Mouse (Mus musculus): ENCODE measurements around the gene Trmo.

The Trmo gene

GRCm38 (mm10) chr4:46389013-46389611 lies at the start of gene Trmo:
Gene Trmo, minus strand, starts transcription at chr4:46389437.
- WGBS = under 1% methylated on average over 56 of the region's 56 CpGs

- WGBS = 91% methylated on average over 12 of the region's 12 CpGs
Observed at GRCm38 (mm10) chr4:46432339-46433036, 43.3 kb upstream of the Trmo start.

GRCm38 (mm10) chr4:46428903-46429499 lies 39.8 kb upstream of the Trmo start:
- WGBS = 45% methylated on average over 10 of the region's 10 CpGs

- 84% methylated on average over 8 of the region's 8 CpGs for WGBS
Observed at GRCm38 (mm10) chr4:46422625-46423024, 33.4 kb upstream of the Trmo start.

- WGBS = 54% methylated on average over 9 of the region's 9 CpGs
Observed at GRCm38 (mm10) chr4:46418851-46419250, 29.6 kb upstream of the Trmo start.

GRCm38 (mm10) chr4:46417491-46417890 lies 28.3 kb upstream of the Trmo start:
- 76% methylated on average over 3 of the region's 3 CpGs for WGBS

GRCm38 (mm10) chr4:46413406-46413805 lies 24.2 kb upstream of the Trmo start, which contains the start of gene Hemgn:
Gene Hemgn, minus strand, starts transcription at chr4:46413506.
- WGBS = 81% methylated on average over 7 of the region's 7 CpGs

GRCm38 (mm10) chr4:46412113-46412512 lies 22.9 kb upstream of the Trmo start:
- 76% methylated on average over 1 of the region's 1 CpGs for WGBS

- 78% methylated on average over 6 of the region's 6 CpGs for WGBS
Observed at GRCm38 (mm10) chr4:46411489-46411888, 22.3 kb upstream of the Trmo start.

GRCm38 (mm10) chr4:46410677-46411076 lies 21.4 kb upstream of the Trmo start:
- 96% methylated on average over 5 of the region's 5 CpGs for WGBS

- WGBS = 94% methylated on average over 8 of the region's 8 CpGs
Observed at GRCm38 (mm10) chr4:46406966-46407703, 17.9 kb upstream of the Trmo start.

- WGBS = 83% methylated on average over 6 of the region's 6 CpGs
Observed at GRCm38 (mm10) chr4:46404042-46404795, 15.0 kb upstream of the Trmo start.

- 81% methylated on average over 4 of the region's 4 CpGs for WGBS
Observed at GRCm38 (mm10) chr4:46398839-46399238, 9.6 kb upstream of the Trmo start.

GRCm38 (mm10) chr4:46395736-46396135 lies 6.5 kb upstream of the Trmo start:
- 38% methylated on average over 5 of the region's 5 CpGs for WGBS

GRCm38 (mm10) chr4:46394388-46394787 lies 5.2 kb upstream of the Trmo start:
- 86% methylated on average over 2 of the region's 2 CpGs for WGBS

- WGBS = 23% methylated on average over 9 of the region's 9 CpGs
Observed at GRCm38 (mm10) chr4:46390390-46390970, 1.2 kb upstream of the Trmo start.

- WGBS = 2% methylated on average over 24 of the region's 24 CpGs
Observed at GRCm38 (mm10) chr4:46389612-46390341, 540 bp upstream of the Trmo start.

GRCm38 (mm10) chr4:46388556-46388955 lies 681 bp downstream of the Trmo start:
- WGBS = 17% methylated on average over 5 of the region's 5 CpGs

GRCm38 (mm10) chr4:46374869-46375368 lies 14.3 kb downstream of the Trmo start:
- WGBS = 17% methylated on average over 22 of the region's 22 CpGs

- 58% methylated on average over 6 of the region's 6 CpGs for WGBS
Observed at GRCm38 (mm10) chr4:46374455-46374854, 14.8 kb downstream of the Trmo start.

Measured in cerebral cortex, adult 2 months (tissue).